Mouse (Mus musculus) embryonic facial prominence, embryonic 11.5 days (tissue): Measurements from ENCODE around the gene Ptrh1. TPM values are rescaled to one million over a fixed set of nuclear protein-coding genes. Genes with fewer than 3 reads are reported as not detected.

Experiments
- ATAC-seq: fragments of 200-750 bp; cut with Nextera tagmentation; replicated peaks from 2 replicates; pipeline ENCODE4 v1.8.0; 2017; ENCODE audit warnings: low read depth; ENCODE audit not compliant: insufficient number of reproducible peaks, low FRiP score, low TSS enrichment
- DNase-seq: peaks from one replicate; pipeline ENCODE4 v3.0.0-alpha.2; 2015; ENCODE audit warnings: low spot score
- H3K27ac ChIP-seq: fragments of 300-500 bp; sonication (generic); replicated peaks from 2 replicates; pipeline ENCODE4 v1.5.1; 2014; ENCODE audit warnings: mild to moderate bottlenecking, low read depth, low read length, control low read depth
- H3K27me3 ChIP-seq: fragments of 300-500 bp; sonication (generic); 2 replicates; pipeline ENCODE4 v1.6.1; 2014; ENCODE audit warnings: mild to moderate bottlenecking, low read length, moderate library complexity, mixed read lengths; ENCODE audit not compliant: control insufficient read depth, insufficient read depth
- H3K36me3 ChIP-seq: fragments of 300-500 bp; sonication (generic); replicated peaks from 2 replicates; pipeline ENCODE4 v1.6.1; 2014; ENCODE audit warnings: low read depth, mild to moderate bottlenecking, low read length, moderate library complexity, mixed read lengths; ENCODE audit not compliant: control insufficient read depth, insufficient read depth
- H3K4me1 ChIP-seq: fragments of 300-500 bp; sonication (generic); 2 replicates; pipeline ENCODE4 v1.6.1; 2014; ENCODE audit warnings: low read length, mixed read lengths; ENCODE audit not compliant: control insufficient read depth, insufficient read depth
- H3K4me2 ChIP-seq: fragments of 300-500 bp; sonication (generic); 2 replicates; pipeline ENCODE4 v1.6.1; 2014; ENCODE audit warnings: low read depth, mild to moderate bottlenecking, control low read depth, low read length, moderate library complexity
- H3K4me3 ChIP-seq: fragments of 300-500 bp; sonication (generic); 2 replicates; pipeline ENCODE4 v1.5.1; 2014; ENCODE audit warnings: low read depth, low read length, control low read depth
- H3K9ac ChIP-seq: fragments of 300-500 bp; sonication (generic); replicated peaks from 2 replicates; pipeline ENCODE4 v1.6.1; 2014; ENCODE audit warnings: mild to moderate bottlenecking, control low read depth, low read length
- H3K9me3 ChIP-seq: fragments of 300-500 bp; sonication (generic); replicated peaks from 2 replicates; pipeline ENCODE4 v1.6.1; 2016; ENCODE audit warnings: mild to moderate bottlenecking, low read length, inconsistent platforms, mixed read lengths; ENCODE audit not compliant: control insufficient read depth
- WGBS: fragments of 180-500 bp; shearing (Covaris S2); extraction: QIAGEN DNeasy Blood & Tissue Kit; methylation state at CpG from one replicate; pipeline ENCODE4 v1.1.7; 2014; 5-methylcytosine and 5-hydroxymethylcytosine counted together
- polyA plus RNA-seq: library from polyadenylated mRNA; unstranded; fragments of >200 nt; fragmentation: Nextera tagmentation; extraction: Ambion mirVana; gene quantifications from 2 replicates; pipeline ENCODE4 v1.2.1, GENCODE M21; 2014

Gene Ptrh1
- polyA plus RNA-seq, 1 experiment from 2014 or later, result 3.8 TPM

DNA sequence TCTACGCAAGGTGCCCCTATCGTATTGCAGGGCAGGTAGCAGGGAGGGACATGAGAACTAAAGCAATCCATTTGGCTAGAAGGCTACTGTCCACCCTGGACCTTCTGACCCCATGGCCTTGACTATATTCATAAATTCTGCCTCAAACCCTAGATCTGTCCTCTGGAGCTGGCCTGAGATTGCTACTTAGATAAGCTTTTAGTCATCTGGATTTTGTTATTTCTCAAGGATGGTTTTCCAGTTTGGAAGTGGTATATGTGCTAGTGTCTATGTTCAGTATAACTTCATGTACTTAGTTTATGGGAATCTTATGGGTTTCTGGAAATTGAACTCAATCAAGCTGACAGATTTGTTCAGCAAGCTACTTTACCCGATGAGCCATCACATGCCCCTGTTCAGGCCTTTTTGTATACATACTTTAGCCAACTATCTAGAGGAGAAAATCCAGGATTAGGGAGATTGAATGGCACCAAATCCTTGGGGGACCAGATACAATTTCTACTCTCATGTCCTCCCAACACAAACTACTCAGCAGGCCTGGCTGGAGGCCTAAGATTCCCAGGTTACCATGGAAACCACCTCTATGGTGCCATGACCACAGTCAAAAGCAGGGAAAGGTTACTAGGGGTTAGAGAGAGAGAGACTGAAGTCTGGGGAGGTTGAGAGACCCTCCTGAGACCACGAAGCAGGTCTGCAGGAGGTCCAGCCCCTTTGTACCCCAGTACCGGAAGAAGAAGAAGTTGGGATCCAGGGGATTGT lies 6.1 kb upstream of the Ptrh1 start:
- peak; percentile 11 for DNase-seq
- no peaks in the 10 kb centered on the region for H3K36me3 ChIP-seq
- H3K27me3 ChIP-seq, result no peaks in the 10 kb centered on the region
- H3K27ac ChIP-seq, result no peak overlapping the region
- H3K9me3 ChIP-seq, result no peaks in the 10 kb centered on the region
- WGBS, result 68% methylated on average over 5 of the region's 5 CpGs
- H3K4me3 ChIP-seq, result no peak overlapping the region
- no peak overlapping the region for H3K4me2 ChIP-seq
- no peak overlapping the region for H3K9ac ChIP-seq
- H3K4me1 ChIP-seq, result no peaks in the 10 kb centered on the region
- ATAC-seq, result no peak

DNA sequence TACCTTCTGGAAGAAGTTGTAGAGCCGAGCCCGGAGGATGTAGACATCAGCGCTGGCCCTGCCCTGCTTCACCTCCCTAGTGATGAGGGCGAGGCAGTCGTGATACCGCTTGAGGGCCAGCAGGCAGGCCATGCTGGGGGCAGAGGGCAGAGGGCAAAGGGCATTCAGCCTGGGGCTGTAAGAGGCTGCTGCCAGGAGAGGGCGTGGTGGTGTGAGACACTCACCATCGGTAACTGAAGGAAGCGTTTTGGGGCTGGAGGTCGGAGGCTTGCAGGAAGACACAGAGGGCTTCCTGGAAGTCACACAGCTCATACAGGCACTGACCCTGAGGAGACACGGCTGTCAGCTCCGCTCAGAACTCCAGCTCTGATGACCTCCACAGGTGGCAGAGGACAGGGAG lies 3.7 kb upstream of the Ptrh1 start:
- Histone ChIP-seq H3K27ac (no peak overlapping the region), H3K36me3 (no peaks in the 10 kb centered on the region), H3K27me3 (no peaks in the 10 kb centered on the region; the same call in 1 of the 2 replicates), H3K9ac (no peak overlapping the region), H3K9me3 (no peaks in the 10 kb centered on the region), H3K4me3 (no peak overlapping the region), H3K4me1 (no peaks in the 10 kb centered on the region; the same call in 1 of the 2 replicates), H3K4me2 (no peak overlapping the region)
- DNase-seq, result no peak
- no peak for ATAC-seq
- 15% methylated on average over 12 of the region's 12 CpGs for WGBS

DNA sequence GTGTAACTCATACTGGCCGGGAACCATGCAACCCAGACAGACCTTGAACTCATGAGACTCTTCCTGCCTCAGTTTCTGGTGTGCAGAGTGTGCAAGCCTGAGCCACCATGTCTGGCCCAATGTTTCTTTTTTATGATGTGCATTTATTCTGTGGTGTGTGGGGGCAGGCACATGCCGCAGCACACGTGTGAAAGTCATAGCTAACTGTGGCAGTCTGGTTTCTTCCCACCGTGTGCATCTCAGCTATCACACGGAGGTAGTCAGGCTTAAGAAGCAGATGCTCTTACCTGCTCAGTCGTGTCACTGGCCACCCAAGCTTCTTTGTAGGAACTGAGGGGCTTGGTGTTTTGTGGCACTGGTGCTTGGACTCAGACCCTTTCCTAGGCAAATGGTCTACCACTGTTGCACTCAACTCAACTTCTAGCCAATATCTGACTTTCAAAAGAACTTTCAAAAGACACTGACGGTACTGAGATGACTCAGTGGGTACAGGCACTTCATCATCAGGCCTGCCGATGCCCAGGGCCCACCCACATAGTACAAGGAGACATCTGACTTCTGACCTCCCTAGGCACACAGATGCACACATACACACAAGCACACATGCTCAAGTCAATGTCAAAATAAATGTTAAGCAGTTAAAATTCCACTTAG lies 2.8 kb upstream of the Ptrh1 start:
- H3K4me2 ChIP-seq, result no peak overlapping the region
- no peaks in the 10 kb centered on the region; the same call in 1 of the 2 replicates for H3K27me3 ChIP-seq
- H3K27ac ChIP-seq, result no peak overlapping the region
- ATAC-seq (no peak), DNase-seq (no peak)
- WGBS, result 80% methylated on average over 8 of the region's 8 CpGs
- no peak overlapping the region for H3K4me3 ChIP-seq
- no peaks in the 10 kb centered on the region for H3K36me3 ChIP-seq
- no peak overlapping the region for H3K9ac ChIP-seq
- no peaks in the 10 kb centered on the region for H3K9me3 ChIP-seq
- no peaks in the 10 kb centered on the region; the same call in 1 of the 2 replicates for H3K4me1 ChIP-seq

DNA sequence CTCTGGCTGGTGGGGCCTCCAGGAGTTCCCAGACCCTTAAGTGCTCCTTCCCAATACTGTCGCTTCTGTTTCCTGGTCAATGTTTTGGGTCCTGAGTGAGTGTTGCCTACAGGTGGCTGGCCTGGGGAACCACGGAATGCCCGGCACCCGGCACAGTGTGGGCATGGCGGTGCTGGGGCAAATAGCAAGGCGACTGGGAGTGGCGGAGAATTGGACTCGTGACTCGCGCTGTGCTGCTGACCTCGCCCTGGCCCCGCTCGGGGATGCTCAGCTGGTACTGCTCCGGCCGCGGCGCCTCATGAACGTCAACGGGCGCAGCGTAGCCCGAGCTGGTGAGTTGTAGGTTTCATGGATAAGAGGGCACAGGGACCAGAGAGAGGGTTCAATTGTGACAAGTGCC lies 606 bp downstream of the Ptrh1 start:
- H3K27ac ChIP-seq, result no peak overlapping the region

DNA sequence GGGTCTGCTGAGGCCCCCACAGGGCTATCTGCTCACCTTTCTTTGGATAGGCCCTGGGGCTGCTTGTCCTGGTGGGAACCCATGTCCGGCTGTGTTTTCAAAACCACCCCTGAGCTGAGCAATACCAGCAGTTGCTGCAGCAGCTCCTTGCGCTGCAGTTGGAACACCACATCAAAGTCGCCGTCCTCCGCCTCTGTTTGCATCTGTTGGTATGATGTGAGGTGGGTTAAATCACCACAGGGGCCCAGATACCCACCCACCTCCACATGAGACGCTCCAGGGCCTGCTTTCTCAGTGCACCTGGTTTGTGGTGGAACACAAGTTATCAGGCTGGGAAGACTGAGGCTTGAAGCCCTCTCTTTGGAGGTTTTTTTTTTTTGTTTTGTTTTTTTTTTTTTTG lies 2.5 kb downstream of the Ptrh1 start:
- ATAC-seq (no peak), DNase-seq (no peak)
- H3K4me3 ChIP-seq, result no peak overlapping the region
- no peaks in the 10 kb centered on the region for H3K9me3 ChIP-seq
- H3K27ac ChIP-seq, result no peak overlapping the region
- no peaks in the 10 kb centered on the region for H3K36me3 ChIP-seq
- H3K27me3 ChIP-seq, result no peaks in the 10 kb centered on the region; the same call in 1 of the 2 replicates
- no peak overlapping the region for H3K4me2 ChIP-seq
- WGBS, result 89% methylated on average over 6 of the region's 6 CpGs
- no peaks in the 10 kb centered on the region; the same call in 1 of the 2 replicates for H3K4me1 ChIP-seq
- H3K9ac ChIP-seq, result no peak overlapping the region

More for the DNA sequence above, 606 bp downstream of the Ptrh1 start:
- Histone ChIP-seq H3K9me3 (no peaks in the 10 kb centered on the region), H3K9ac (peak overlapping the region; percentile 58), H3K36me3 (no peaks in the 10 kb centered on the region), H3K4me2 (peak overlapping the region; percentile 86), H3K4me1 (no peaks in the 10 kb centered on the region; the same call in 1 of the 2 replicates), H3K4me3 (peak overlapping the region; percentile 61), H3K27me3 (no peaks in the 10 kb centered on the region; the same call in 1 of the 2 replicates)
- 14% methylated on average over 22 of the region's 22 CpGs for WGBS
- DNase-seq (no peak), ATAC-seq (no peak)

DNA sequence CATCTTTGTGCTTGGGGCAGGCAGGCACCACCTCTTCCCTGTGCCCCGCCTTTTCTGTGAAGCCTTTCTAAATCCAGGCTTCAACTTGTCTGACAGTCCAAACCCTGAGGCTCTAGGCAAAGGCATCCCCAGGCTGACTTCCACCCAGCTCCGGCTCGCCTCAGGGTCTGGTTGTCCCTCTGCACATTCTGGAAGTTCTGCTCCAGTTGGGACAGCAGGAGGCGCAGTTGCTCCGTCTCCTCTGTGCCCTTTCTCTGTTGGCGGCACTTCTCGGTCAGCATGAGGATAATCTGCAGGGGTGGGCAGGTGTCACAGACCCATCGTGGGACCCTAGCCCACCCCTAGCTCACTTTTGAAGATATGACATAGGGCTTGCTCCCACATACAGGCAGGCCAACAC lies 3.5 kb downstream of the Ptrh1 start:
- Histone ChIP-seq H3K4me2 (no peak overlapping the region), H3K4me1 (no peaks in the 10 kb centered on the region; the same call in 1 of the 2 replicates), H3K4me3 (no peak overlapping the region), H3K9me3 (no peaks in the 10 kb centered on the region), H3K27ac (no peak overlapping the region), H3K27me3 (no peaks in the 10 kb centered on the region; the same call in 1 of the 2 replicates), H3K36me3 (no peaks in the 10 kb centered on the region), H3K9ac (no peak overlapping the region)
- no peak for ATAC-seq
- peak; percentile 65 for DNase-seq
- 14% methylated on average over 8 of the region's 8 CpGs for WGBS

DNA sequence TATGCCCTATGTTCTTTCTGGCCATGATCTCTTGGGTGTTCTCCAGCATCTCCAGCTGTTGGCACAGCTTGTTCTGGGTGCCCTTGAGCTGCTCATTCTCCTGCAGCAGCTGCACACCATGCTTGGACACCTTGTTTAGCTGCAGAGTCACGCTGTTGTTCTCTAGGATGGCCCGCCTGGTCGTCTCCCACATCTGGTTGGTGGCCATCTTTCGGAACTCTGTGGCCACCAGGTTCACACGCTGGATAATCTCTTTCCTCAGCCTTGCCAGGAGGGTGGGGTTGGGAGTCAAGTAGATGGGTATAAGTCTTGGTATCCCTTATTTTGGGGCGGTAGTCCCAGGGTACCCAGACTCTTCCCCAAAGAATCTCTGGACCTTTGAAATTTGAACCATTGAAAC lies 4.1 kb downstream of the Ptrh1 start:
- no peak overlapping the region for H3K4me3 ChIP-seq
- H3K4me1 ChIP-seq, result no peaks in the 10 kb centered on the region; the same call in 1 of the 2 replicates
- H3K36me3 ChIP-seq, result no peaks in the 10 kb centered on the region
- H3K9me3 ChIP-seq, result no peaks in the 10 kb centered on the region
- H3K9ac ChIP-seq, result no peak overlapping the region
- ATAC-seq (no peak), DNase-seq (no peak)
- H3K4me2 ChIP-seq, result no peak overlapping the region
- H3K27ac ChIP-seq, result no peak overlapping the region
- WGBS, result 90% methylated on average over 6 of the region's 6 CpGs
- no peaks in the 10 kb centered on the region; the same call in 1 of the 2 replicates for H3K27me3 ChIP-seq

DNA sequence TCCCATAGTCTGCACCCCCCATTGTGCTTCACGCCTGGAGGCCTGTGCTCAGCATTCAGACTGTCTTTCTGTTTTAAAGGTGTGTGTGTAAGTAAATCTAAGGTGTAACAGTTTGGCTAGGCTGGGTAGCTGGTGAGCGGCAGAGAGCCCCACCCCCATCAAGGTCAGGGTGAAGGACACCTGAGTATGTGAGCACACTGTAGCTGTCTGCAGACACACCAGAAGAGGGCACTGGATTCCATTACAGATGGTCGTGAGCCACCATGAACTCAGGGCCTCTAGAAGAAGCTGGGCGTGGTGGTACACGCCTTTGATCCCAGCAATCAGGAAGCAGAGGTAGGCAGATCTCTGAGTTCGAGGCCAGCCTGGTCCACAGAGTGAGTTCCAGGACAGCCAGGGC lies 6.1 kb downstream of the Ptrh1 start:
- Histone ChIP-seq H3K9ac (no peak overlapping the region), H3K36me3 (no peaks in the 10 kb centered on the region), H3K4me3 (no peak overlapping the region), H3K27me3 (no peaks in the 10 kb centered on the region), H3K9me3 (no peaks in the 10 kb centered on the region), H3K4me1 (no peaks in the 10 kb centered on the region), H3K4me2 (no peak overlapping the region), H3K27ac (no peak overlapping the region)
- WGBS, result 80% methylated on average over 6 of the region's 6 CpGs
- ATAC-seq (no peak), DNase-seq (no peak)
